Mouse (Mus musculus) forebrain, embryonic 14.5 days (tissue): ENCODE data around the gene Hebp2. TPM values are rescaled to one million over a fixed set of nuclear protein-coding genes. Genes with fewer than 3 reads are reported as not detected.
"Not testable (repeated sequence)": the region's sequence is repeated elsewhere in the genome, so short reads cannot be mapped to it uniquely, and the experiment has no call there.

Experiments used
- ATAC-seq: fragments of 200-750 bp; cut with Nextera tagmentation; 2 replicates; pipeline ENCODE4 v1.8.0; 2017; ENCODE audit warnings: mild to moderate bottlenecking, moderate library complexity
- DNase-seq: peaks from one replicate; pipeline ENCODE4 v3.0.0-alpha.2; 2015; ENCODE audit warnings: low spot score
- H3K27ac ChIP-seq: fragments of 300-500 bp; sonication (generic); 2 replicates; pipeline ENCODE4 v1.5.1; 2014; ENCODE audit warnings: low read depth, mild to moderate bottlenecking, control low read depth, low read length, moderate library complexity
- H3K27me3 ChIP-seq: fragments of 300-500 bp; sonication (generic); replicated peaks from 2 replicates; pipeline ENCODE4 v1.6.1; 2014; ENCODE audit warnings: low read length, control low read depth, mixed read lengths; ENCODE audit not compliant: control insufficient read depth, insufficient read depth
- H3K36me3 ChIP-seq: fragments of 300-500 bp; sonication (generic); 2 replicates; pipeline ENCODE4 v1.6.1; 2014; ENCODE audit warnings: low read length, control low read depth; ENCODE audit not compliant: control insufficient read depth, insufficient read depth
- H3K4me1 ChIP-seq: fragments of 300-500 bp; sonication (generic); 2 replicates; pipeline ENCODE4 v1.6.1; 2014; ENCODE audit warnings: antibody characterized with exemption, low read length, control low read depth; ENCODE audit not compliant: control insufficient read depth, insufficient read depth
- H3K4me2 ChIP-seq: fragments of 300-500 bp; sonication (generic); 2 replicates; pipeline ENCODE4 v1.6.1; 2014; ENCODE audit warnings: mild to moderate bottlenecking, control low read depth, low read length
- H3K4me3 ChIP-seq: fragments of 300-500 bp; sonication (generic); 2 replicates; pipeline ENCODE4 v1.5.1; 2014; ENCODE audit warnings: low read depth, low read length, control low read depth
- H3K9ac ChIP-seq: fragments of 300-500 bp; sonication (generic); 2 replicates; pipeline ENCODE4 v1.6.1; 2014; ENCODE audit warnings: mild to moderate bottlenecking, low read length, control low read depth, moderate library complexity
- H3K9me3 ChIP-seq: fragments of 300-500 bp; sonication (generic); replicated peaks from 2 replicates; pipeline ENCODE4 v1.6.1; 2016; ENCODE audit warnings: low read length, control low read depth, mixed read lengths; ENCODE audit not compliant: control insufficient read depth
- WGBS: fragments of 180-500 bp; shearing (Covaris S2); extraction: QIAGEN DNeasy Blood & Tissue Kit; methylation state at CpG from one replicate; pipeline ENCODE4 v1.1.7; 2014; 5-methylcytosine and 5-hydroxymethylcytosine counted together
- polyA plus RNA-seq: library from polyadenylated mRNA; unstranded; fragments of >200 nt; fragmentation: Nextera tagmentation; extraction: Ambion mirVana; gene quantifications from 2 replicates; pipeline ENCODE4 v1.2.1, GENCODE M21; 2014

Hebp2 gene
- 7.7 and 7.8 TPM in 2 replicates for polyA plus RNA-seq

- ATAC-seq, result peak; percentile 88
- Histone ChIP-seq H3K27me3 (no peaks in the 10 kb centered on the region), H3K4me3 (peak within 1 kb of the TSS; percentile 50), H3K9ac (peak within 1 kb of the TSS; percentile 75), H3K4me1 (peaks cover 4% of the 10 kb centered on the region; the same call in 1 of the 2 replicates), H3K9me3 (no peaks in the 10 kb centered on the region), H3K4me2 (peak within 1 kb of the TSS; percentile 90), H3K36me3 (no peaks in the 10 kb centered on the region), H3K27ac (no peak within 1 kb of the TSS)
- DNase-seq, result peak; percentile 73
- WGBS, result under 1% methylated on average over 22 of the region's 22 CpGs
Observed at GRCm38 (mm10) chr10:18545813-18546235, at the start of gene Hebp2. TSS of gene Hebp2 (minus strand) at chr10:18546076.

GRCm38 (mm10) chr10:18589455-18589854 lies 43.6 kb upstream of the Hebp2 start:
- ATAC-seq, result no peak
- H3K9ac ChIP-seq, result no peak overlapping the region
- 91% methylated on average over 5 of the region's 5 CpGs for WGBS

DNA sequence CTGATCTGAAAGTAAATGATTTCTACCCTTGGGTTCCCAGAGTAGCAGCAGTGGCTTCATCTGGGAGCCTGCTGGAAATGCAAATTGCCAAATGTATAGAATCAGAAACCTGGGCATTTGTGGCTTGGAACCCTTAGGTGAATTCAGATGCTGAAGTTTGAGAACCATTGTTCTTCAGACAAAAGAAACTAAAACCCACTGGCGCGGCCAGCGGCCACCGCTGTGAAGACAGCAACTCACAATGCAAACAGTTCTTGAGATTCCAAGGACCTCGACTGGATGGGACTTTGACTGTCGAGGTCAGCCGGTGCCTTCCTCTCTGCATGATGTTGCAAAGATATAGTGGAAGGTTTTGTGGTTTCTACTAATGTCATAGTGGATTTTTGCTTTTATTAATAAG lies 38.3 kb upstream of the Hebp2 start:
- H3K36me3 ChIP-seq, result peaks cover 2% of the 10 kb centered on the region; the same call in 1 of the 2 replicates
- H3K9ac ChIP-seq, result no peak overlapping the region
- no peaks in the 10 kb centered on the region for H3K4me1 ChIP-seq
- H3K4me2 ChIP-seq, result no peak overlapping the region
- no peak overlapping the region for H3K27ac ChIP-seq
- H3K9me3 ChIP-seq, result no peaks in the 10 kb centered on the region
- H3K27me3 ChIP-seq, result no peaks in the 10 kb centered on the region
- no peak overlapping the region for H3K4me3 ChIP-seq
- WGBS, result 2% methylated on average over 7 of the region's 7 CpGs
- ATAC-seq, result no peak
- no peak for DNase-seq

More at GRCm38 (mm10) chr10:18589455-18589854, 43.6 kb upstream of the Hebp2 start:
- Histone ChIP-seq H3K27ac (no peak overlapping the region), H3K4me2 (no peak overlapping the region), H3K36me3 (peaks cover 14% of the 10 kb centered on the region), H3K9me3 (no peaks in the 10 kb centered on the region), H3K27me3 (no peaks in the 10 kb centered on the region), H3K4me3 (no peak overlapping the region), H3K4me1 (no peaks in the 10 kb centered on the region)
- DNase-seq, result no peak

DNA sequence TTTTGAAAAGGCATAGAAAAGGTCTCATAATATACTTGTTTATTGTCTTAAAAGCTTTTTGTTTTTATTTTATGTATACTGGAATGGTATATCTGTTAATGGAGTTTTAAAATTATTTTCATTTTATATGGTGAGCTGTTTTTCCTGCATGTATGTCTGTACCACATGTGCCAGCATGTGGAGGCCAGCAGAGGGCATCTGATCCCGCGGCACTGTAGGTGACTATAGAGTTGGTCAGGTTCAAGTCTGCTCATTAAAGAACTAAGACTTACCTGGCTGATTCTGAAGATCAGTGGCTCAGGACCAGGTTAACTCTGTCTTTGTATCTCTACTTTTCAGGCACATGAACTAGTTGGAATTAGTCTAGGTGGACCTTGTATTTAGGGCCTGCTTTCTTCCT lies 26.7 kb upstream of the Hebp2 start:
- ATAC-seq (no peak), DNase-seq (no peak)
- Histone ChIP-seq H3K4me3 (no peak overlapping the region), H3K4me2 (no peak overlapping the region), H3K27ac (no peak overlapping the region), H3K4me1 (no peaks in the 10 kb centered on the region), H3K27me3 (no peaks in the 10 kb centered on the region), H3K36me3 (no peaks in the 10 kb centered on the region), H3K9me3 (no peaks in the 10 kb centered on the region), H3K9ac (no peak overlapping the region)
- WGBS, result 64% methylated on average over 2 of the region's 2 CpGs

GRCm38 (mm10) chr10:18562940-18563339 lies 17.1 kb upstream of the Hebp2 start:
- DNase-seq (peak; percentile 65), ATAC-seq (peak; percentile 57; the same call in 1 of the 2 replicates)
- no peaks in the 10 kb centered on the region for H3K4me1 ChIP-seq
- H3K4me2 ChIP-seq, result no peak overlapping the region
- H3K36me3 ChIP-seq, result no peaks in the 10 kb centered on the region
- H3K9ac ChIP-seq, result no peak overlapping the region
- no peak overlapping the region for H3K4me3 ChIP-seq
- H3K27ac ChIP-seq, result no peak overlapping the region
- H3K9me3 ChIP-seq, result no peaks in the 10 kb centered on the region
- 8% methylated on average over 4 of the region's 4 CpGs for WGBS
- H3K27me3 ChIP-seq, result no peaks in the 10 kb centered on the region

DNA sequence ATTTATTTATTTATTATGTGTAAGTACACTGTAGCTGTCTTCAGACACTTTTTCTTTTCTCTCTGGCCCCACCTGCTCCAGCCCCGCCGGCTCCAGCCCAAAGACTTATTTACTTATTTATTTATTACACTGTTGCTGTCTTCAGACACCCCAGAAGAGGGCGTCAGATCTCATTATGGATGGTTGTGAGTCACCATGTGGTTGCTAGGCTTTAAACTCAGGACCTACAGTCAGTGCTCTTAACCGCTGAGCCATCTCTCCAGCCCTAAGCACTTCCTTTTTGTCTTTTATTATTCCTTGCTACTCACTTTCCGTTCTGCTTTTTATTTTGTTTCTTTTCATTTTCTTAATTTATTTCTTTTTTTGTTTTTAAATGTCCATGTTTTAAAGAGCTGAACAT lies 15.6 kb upstream of the Hebp2 start:
- no peaks in the 10 kb centered on the region for H3K27me3 ChIP-seq
- 56% methylated on average over 5 of the region's 5 CpGs for whole genome bisulfite sequencing
- no peak for ATAC-seq

GRCm38 (mm10) chr10:18559076-18559475 lies 13.2 kb upstream of the Hebp2 start:
- DNase-seq, H3K27ac ChIP-seq, H3K9ac ChIP-seq, ATAC-seq, H3K9me3 ChIP-seq, H3K4me3 ChIP-seq, H3K27me3 ChIP-seq, H3K36me3 ChIP-seq, H3K4me1 ChIP-seq, H3K4me2 ChIP-seq: not testable (repeated sequence)
- 87% methylated on average over 9 of the region's 9 CpGs for WGBS

More for the DNA sequence above, 15.6 kb upstream of the Hebp2 start:
- Histone ChIP-seq H3K36me3 (no peaks in the 10 kb centered on the region), H3K4me1 (no peaks in the 10 kb centered on the region), H3K9me3 (no peaks in the 10 kb centered on the region), H3K27ac (no peak overlapping the region), H3K9ac (no peak overlapping the region), H3K4me3 (no peak overlapping the region), H3K4me2 (no peak overlapping the region)
- DNase-seq, result no peak

GRCm38 (mm10) chr10:18549321-18550216 lies 3.7 kb upstream of the Hebp2 start:
- Histone ChIP-seq H3K9ac (peak overlapping the region; percentile 52), H3K4me2 (peak overlapping the region; percentile 64), H3K4me3 (peak overlapping the region; percentile 38), H3K9me3 (no peaks in the 10 kb centered on the region), H3K27ac (no peak overlapping the region), H3K4me1 (peaks cover 4% of the 10 kb centered on the region; the same call in 1 of the 2 replicates), H3K36me3 (no peaks in the 10 kb centered on the region), H3K27me3 (no peaks in the 10 kb centered on the region)
- 3% methylated on average over 35 of the region's 35 CpGs for WGBS
- DNase-seq, result peak; percentile 72
- peak; percentile 69 for ATAC-seq

- WGBS, result 85% methylated on average over 4 of the region's 4 CpGs
Observed at GRCm38 (mm10) chr10:18547381-18547780, 1.5 kb upstream of the Hebp2 start.

More at GRCm38 (mm10) chr10:18547381-18547780, 1.5 kb upstream of the Hebp2 start:
- ATAC-seq (no peak), DNase-seq (no peak)
- Histone ChIP-seq H3K27ac (no peak overlapping the region), H3K4me2 (no peak overlapping the region), H3K36me3 (no peaks in the 10 kb centered on the region), H3K4me1 (peaks cover 4% of the 10 kb centered on the region; the same call in 1 of the 2 replicates), H3K9ac (no peak overlapping the region), H3K9me3 (no peaks in the 10 kb centered on the region), H3K27me3 (no peaks in the 10 kb centered on the region), H3K4me3 (no peak overlapping the region)
